Mouse (Mus musculus): ENCODE results near the gene Zfp385a.

- TF ChIP-seq CTCF (IDR thresholded peaks at IDR 0.05; ENCODE audit: low read depth, low read length) (no peak), POLR2A (IDR thresholded peaks at IDR 0.05; ENCODE audit: extremely low read depth, insufficient read depth, low read length) (no peak)
Observed at GRCm38 (mm10) chr15:103365471-103366375, 25.8 kb upstream of the Zfp385a start.
